Mouse (Mus musculus) adrenal gland, postnatal 10 days (tissue): ENCODE measurements around the gene Hdx. TPM values are rescaled to one million over a fixed set of nuclear protein-coding genes. Genes with fewer than 3 reads are reported as not detected.

Experiments
- DNase-seq: peaks from one replicate; pipeline ENCODE4 v3.0.0; 2021; ENCODE audit warnings: mixed read lengths
- long read RNA-seq, 2 experiments: library from polyadenylated mRNA; stranded (forward); transcript quantifications; one replicate each; pipeline ENCODE4 v2.0.0; 2021
- total RNA-seq, 2 experiments: library from RNA; stranded (reverse); gene quantifications; 2 replicates each; pipeline ENCODE4 v1.2.3; 2021

Gene Hdx
- total RNA-seq = 1 to 10 TPM in 1 of 2 experiments, under 1 TPM in 1; 0.66 to 1.1 TPM
- long read RNA-seq, experiment 1 = 0 reads
- long read RNA-seq, experiment 2 = 0 reads

DNA sequence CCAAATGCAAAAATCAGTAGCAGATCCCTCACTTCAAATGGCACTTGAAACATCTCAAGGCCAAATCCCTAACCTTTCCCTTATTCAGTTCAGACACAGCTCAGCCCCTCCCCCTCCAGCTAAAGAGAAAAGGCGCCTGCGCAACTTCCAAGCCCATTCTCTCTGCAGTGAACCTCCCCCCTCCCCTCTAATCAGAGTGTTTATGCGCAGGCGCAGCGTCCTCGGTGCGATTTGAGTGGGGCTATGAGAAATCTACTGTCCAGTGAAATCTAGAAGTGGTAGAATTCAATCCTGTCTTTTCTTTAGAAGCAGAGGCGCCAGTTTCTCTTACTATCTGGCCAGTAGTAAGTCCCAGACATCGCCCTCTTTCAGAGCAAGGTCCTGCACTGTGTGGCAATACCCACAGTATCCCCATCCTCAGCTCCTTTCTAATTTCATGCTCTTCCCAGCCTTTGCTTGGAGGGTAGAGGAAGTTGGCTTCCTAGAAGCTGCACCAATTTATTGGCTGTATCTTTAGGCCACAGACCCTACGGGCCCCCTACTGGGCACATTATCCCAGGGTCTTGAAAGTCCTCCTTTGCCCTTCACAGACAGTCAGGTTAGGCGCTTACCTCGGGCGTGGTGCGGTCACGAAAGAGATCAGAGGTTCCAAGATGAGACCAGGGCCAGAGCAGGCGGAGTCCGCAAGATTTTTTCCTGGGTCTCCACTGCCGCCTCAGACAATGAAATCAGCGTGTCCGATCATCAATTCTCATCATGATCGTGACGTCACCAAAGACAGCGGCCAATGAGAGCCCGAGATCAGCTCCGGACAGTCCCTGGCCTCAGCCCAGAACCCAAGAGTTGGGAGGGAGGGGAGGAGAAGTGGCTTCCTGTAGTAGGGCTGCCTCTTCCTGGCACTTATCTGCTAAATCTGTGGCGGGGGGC lies at the start of gene Hdx:
TSS of gene Hdx (minus strand) at position 724 of the 927 bp plus-strand sequence.
- peak; percentile 69 for DNase-seq

DNA sequence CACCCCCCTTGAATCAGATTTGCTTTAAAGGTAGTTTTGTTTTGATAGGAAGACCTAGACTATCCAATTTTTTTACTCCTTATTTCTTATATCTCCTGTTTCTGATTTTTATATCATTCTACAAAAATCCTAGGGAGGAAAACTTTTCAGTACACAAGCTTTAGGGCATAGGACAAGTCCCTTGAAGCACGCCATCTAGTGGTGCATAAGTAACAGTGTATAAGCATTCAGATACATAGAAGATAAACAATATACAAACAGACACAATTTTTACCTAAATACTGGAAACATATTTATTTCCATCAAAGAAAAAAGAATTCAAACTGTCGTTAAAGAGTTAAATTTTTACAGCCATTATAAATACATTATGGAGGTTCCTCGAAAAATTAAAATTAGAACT lies 11.2 kb downstream of the Hdx start:
- DNase-seq = no peak

DNA sequence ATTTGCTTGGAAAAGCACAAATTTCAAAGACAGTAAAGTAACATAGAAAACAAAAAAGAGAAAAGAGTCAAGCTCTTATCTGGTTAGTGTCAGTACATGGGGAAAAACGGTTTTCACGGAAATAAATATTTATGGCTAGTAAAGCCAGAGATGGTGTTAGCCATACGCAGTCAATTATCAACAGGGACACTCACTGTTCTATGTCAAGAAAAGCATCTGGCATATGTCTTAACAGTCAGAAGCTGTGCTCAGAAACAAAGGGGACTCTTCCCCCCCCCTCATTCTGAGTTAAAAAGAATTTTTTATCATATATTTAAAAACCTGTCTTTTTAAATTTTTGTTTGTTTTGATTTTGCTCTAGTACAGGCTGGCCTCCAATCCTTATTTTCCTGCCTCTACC lies 25.2 kb downstream of the Hdx start:
- no peak for DNase-seq

DNA sequence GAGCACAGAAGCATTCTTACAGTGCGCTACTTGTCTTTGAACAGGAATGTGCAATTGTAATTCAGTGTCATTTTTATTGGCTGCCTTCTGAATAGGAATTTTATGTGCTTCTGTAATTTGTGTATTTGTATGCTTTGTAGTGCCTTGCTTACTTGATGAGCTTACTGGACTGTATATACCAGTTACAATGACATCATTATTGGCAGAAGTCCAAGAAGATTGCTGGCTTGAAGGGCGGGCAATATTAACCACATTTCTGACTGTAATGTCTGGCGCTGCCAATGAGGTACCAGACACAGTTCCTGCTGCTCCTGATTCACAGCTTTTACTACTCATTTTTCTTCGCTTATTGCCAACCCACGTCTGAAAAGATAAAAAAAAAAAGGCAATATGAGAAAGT lies 36.5 kb downstream of the Hdx start:
- no peak for DNase-seq

DNA sequence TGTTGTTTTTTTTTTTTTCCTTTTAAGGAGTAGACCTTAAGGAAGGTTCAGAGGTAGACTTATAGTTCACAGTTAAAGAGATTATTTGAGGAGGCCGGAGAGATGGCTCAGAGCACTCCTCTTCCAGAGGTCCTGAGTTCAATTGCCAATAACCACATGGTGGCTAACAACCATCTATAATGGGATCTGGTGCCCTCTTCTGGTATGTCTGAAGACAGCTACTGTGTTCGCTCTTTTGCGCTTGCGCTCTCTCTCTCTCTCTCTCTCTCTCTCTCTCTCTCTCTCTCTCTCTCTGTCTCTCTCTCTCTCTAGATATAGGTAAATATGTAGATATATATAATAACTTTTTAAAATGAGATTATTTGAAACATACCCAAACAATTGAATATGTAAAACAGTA lies 38.2 kb downstream of the Hdx start:
- DNase-seq = no peak

DNA sequence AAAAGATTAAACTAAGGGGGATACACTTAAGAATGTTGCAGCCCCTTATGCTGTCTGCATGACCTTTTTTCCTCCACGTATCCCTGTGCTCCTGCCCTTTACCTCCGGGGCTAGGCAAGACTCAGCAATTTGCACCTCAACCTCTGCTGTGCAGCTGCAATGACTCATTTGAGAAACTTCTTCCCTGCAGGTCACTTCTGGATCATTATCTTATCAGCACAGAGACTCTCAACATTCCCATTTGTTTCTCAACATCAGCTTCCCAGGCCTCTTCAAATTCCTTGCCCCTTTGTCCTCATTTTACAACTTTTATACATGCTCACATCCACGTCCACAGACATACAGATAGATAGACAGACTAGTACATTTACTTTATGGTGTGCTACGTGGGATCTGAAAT lies 51.9 kb downstream of the Hdx start:
- DNase-seq = no peak

DNA sequence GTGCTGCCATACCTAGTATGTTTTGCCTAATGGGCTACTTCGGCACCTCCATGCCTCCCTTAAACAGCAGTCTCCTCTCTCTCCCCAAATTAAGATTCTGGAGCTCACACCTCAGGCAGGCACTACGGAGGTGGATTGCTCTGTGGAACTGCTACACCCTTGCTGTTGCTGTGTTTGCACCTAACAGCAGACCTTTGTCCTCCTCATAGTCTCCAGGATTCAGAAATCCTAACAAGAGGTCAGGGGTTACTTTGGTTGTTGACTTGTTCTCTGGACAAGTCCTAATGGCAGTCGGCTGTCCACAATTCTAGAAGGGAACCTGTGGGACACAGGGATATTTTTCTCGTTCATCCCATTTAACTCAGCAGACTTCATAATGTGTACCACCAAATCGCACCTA lies 56.3 kb downstream of the Hdx start:
- no peak for DNase-seq

DNA sequence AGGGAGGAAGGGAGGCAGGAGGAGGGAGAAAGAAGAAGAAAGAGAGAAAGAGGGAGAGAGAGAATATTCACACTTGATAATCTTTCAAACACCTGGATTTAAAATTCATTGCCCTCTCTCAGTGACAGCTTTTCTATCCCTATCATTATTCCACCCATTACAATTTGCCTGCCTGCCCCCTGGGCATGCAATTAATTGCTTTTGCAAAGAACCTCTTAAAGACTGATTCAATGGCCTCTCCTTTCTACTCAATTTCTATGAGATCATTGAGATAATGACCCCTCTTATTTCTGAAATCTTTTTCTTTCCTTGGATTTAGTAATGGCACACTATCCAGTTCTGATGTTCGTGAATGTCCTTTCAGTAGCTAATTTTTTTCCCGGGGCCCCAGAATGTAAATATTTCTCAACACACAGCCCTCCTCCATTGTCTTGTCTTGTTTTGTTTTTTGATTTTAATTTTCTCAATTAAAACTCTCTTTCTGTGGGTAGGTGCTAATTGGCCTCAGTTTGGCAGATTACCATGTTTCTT lies 99.2 kb downstream of the Hdx start:
- DNase-seq = no peak

DNA sequence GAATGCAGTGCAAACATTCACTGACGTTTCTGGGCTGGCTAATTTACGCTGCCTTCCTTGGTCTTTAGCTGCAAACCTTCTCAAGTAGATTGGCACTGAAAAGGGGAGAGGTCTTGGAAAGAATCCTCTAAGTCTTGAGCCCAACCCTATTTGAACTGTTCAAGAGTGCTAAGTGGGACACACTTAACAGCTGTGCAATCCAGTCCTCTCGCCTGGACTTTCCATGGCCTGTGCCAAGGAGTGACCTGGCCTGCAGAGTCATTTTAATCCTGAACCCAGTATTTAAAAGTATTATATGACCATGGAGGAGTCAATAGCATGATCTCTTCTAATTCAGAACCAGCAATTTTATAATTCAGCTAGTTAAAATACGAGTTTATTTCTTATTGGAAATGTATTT lies 109.3 kb downstream of the Hdx start:
- DNase-seq = no peak

DNA sequence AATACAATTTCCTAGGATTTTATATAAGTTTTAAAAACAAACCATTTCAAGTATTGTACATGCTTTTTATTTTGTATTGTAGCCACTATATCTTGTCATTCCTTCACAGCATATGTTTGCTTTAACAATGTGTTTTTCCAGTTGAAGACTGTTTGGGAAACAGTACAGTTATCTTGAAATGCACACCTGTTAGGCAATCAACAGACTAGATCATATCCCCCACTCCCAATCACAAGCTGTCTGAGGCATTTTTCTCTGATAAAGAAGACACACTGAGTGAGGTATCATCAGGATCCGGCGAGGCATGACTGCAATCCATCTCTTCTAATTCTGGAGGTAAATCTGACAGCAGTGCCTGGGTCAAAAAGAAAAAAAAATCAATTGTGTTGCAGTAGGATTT lies 119.8 kb downstream of the Hdx start:
- DNase-seq = no peak

DNA sequence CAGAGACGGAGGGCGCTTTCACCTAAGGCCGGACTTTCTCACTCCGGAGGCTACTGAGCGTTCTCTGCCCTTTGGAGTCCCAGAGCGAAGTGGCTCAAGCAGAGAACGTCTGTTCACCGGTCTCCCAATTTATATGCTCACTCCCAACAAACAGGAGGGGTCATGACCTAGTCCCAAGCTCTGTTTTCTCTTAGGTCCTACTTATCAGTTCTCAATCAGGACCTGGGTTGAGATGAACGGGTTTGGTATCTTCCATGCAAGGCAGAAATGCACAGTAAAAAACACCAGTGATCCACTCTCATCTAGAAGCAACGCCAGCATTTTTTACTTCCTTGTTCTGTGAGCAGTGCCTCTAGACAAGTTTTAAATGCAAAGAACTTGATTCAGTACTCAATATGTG lies 159.0 kb downstream of the Hdx start, which contains the start of gene Rps6ka6:
TSS of gene Rps6ka6 (minus strand) at position 101 of the 400 bp plus-strand sequence.
- DNase-seq = no peak

Other genes with a start within 250 kb of the Hdx start
- gene Rps6ka6, start 159.1 kb downstream of the Hdx start, total RNA-seq = 1 to 10 TPM; 2.2 to 2.3 TPM
- 1 to 10 TPM; 2.4 to 2.9 TPM for gene Gm45194, start 194.3 kb upstream of the Hdx start, total RNA-seq